Mouse (Mus musculus) spleen, postnatal 4 days (tissue): ENCODE data around the gene Clic1.
A peak's percentile ranks its signal among the peaks of the same experiment; 100 is the strongest.

ENCODE experiments used
- DNase-seq, 2 experiments: peaks; one replicate each; pipeline ENCODE4 v3.0.0; 2022; ENCODE audit warnings: low spot score in 2 of 2

Clic1 gene

DNA sequence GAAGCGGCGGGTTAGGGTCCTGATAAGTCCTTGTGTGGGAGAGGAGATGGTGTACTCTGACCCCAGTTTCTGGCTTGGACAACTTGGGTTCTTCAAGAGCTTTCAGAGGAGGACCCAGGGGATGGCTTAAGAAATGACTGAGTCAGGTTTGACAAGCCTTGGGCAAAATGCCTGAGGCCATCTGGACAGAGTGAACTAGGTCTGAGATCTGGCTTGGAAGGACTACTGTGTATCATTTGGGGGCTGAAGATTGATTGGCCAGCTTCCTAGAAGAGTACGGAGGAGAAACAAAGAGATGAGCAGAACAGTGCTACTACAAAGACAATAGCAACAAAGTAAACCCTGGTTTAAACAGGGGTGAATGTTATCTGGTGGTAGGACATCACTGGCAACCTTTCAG is 13.7 kb downstream of the Clic1 start:
- DNase-seq = no peak

- no peak for DNase-seq
These were observed 14.7 kb downstream of the Clic1 start for GRCm38 (mm10) chr17:35064378-35064877.

GRCm38 (mm10) chr17:35064951-35065947 is 15.5 kb downstream of the Clic1 start, which contains the start of gene Ly6g6c:
Gene Ly6g6c, plus strand, starts transcription at chr17:35065388.
- DNase-seq = peak in 1 of 2 experiments; percentile 37

DNA sequence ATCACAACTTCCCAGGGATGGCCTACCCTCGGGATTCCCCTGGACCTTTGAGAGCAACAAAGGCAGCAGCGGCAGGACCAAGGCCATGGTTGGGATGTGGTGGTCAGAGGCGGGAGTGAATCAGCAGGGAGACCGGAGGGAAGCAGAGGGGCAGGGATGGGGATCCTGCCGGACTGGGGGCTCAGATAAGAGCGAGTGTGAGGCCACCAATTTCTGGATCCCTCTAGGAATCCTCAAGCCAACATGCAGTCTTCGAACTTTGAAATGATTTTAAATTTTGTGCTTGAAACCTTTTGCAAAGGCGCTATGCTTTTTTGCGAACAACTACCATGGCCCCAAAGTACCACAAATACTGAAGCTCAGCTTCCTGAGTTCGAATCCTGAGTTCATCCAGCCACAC is 16.3 kb downstream of the Clic1 start, which contains the start of gene Mpig6b:
Gene Mpig6b, minus strand, starts transcription at position 101 of the 400 bp plus-strand sequence.
- DNase-seq = no peak

DNA sequence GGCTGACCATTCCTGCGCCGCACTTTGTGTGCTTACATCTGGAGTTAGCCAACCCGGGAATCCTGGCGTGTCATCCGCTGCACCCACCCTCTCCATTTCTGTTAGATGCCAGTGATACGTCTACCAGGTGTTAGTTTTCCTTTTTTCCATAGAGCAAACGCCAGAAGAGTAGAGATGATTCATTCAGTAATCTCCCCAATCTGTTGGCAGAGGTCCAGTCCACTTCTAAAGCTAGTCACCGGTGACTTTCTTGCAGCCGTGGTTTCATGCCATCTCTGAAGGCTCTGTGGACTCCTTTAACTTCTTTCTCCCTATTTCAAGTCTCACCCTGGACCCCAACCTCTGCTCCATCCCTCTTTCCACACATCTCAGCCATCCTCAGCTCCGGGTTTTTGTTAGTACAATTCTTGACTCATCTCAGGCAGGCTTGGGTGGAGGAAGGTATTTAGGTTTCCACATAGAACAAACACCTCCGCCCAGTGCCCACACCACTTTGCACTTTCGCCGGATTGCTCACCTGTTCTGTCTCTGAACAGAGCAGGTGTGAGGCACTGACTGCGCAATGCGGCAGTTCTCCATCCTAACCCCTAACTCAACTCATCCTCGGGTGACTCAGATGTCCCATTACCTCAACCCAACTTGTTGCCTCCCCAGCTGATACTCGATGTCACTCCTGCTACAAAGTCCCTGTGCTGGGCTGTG is 18.6 kb downstream of the Clic1 start:
- DNase-seq = no peak

- DNase-seq = no peak
These were observed 20.9 kb downstream of the Clic1 start for GRCm38 (mm10) chr17:35070556-35071229.

GRCm38 (mm10) chr17:35071454-35071853 is 21.7 kb downstream of the Clic1 start:
- no peak for DNase-seq

GRCm38 (mm10) chr17:35074097-35074496 is 24.3 kb downstream of the Clic1 start:
- DNase-seq = no peak

- no peak for DNase-seq
These were observed 26.9 kb downstream of the Clic1 start, which contains the start of gene Ly6g6e for GRCm38 (mm10) chr17:35076507-35077176. Gene Ly6g6e, plus strand, starts transcription at chr17:35076902.

- no peak for DNase-seq
These were observed 27.5 kb downstream of the Clic1 start for GRCm38 (mm10) chr17:35077285-35077684.

- DNase-seq = no peak
These were observed 28.0 kb downstream of the Clic1 start, which contains the start of gene Ly6g6d for GRCm38 (mm10) chr17:35077786-35078233. Gene Ly6g6d, minus strand, starts transcription at chr17:35078065.

GRCm38 (mm10) chr17:35079778-35080177 is 30.0 kb downstream of the Clic1 start:
- DNase-seq = peak in 1 of 2 experiments; percentile 41

GRCm38 (mm10) chr17:35080248-35080647 is 30.5 kb downstream of the Clic1 start:
- no peak for DNase-seq

GRCm38 (mm10) chr17:35080710-35081109 is 30.9 kb downstream of the Clic1 start:
- DNase-seq = no peak

- DNase-seq = no peak
These were observed 33.2 kb downstream of the Clic1 start for GRCm38 (mm10) chr17:35082841-35083576.

DNA sequence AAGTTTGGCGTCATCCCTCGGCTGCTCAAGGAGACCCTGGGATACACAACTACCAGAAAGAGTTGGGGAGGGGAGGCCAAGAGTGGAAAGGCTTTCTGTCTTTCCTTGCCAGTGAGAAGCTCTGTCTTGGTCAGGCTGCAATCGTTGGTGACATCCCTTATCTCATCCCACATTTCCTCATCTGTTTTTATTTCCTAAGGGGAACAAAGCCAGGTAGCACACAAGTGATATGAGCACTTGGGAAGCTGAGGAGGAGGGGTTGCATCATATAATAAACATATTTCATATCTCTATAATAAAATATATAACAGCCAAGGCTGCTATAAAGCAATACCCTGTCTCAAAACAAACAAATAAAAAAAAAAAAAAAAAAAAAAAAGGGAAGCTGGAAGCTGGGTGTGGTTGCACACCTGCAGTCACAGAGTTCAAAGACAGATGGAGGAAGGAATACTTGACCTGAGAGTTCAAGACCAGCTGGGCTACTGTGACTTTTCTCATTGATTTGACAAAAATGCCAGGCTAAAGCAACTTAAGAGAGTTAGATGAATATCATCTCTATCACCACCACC is 34.2 kb downstream of the Clic1 start:
- DNase-seq = no peak

- DNase-seq = no peak
These were observed 35.6 kb downstream of the Clic1 start, which contains the start of gene Ly6g6f for GRCm38 (mm10) chr17:35085208-35085865. Gene Ly6g6f, minus strand, starts transcription at chr17:35085610.

DNA sequence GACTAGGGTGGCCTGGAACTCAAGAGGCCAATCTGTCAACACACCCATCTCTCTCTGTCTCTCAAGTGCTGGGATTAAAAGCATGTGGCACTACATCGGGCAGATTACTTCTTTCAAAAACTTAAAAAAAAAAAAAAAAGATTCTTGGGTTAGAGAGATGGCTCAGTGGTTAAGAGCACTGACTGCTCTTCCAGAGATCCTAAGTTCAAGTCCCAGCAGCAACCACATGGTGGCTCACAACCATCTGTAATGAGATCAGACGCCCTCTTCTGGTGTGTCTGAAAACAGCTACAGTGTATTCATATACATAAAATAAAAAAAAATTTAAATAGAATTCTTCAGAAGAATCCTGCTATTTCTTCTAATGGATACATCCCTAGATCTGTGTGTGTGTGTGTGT is 38.4 kb downstream of the Clic1 start:
- DNase-seq = no peak
